Mouse (Mus musculus): ENCODE results near the gene 1700057G04Rik. TPM values are rescaled to one million over a fixed set of nuclear protein-coding genes. Genes with fewer than 3 reads are reported as not detected.
A peak's percentile ranks its signal among the peaks of the same experiment; 100 is the strongest.

1700057G04Rik gene
- polyA plus RNA-seq, 1 experiment from 2014 or later = not detected

- Histone ChIP-seq H3K36me3 (ENCODE audit: control insufficient read depth, insufficient read depth, low read length) (no peaks in the 10 kb centered on the region), H3K27ac (ENCODE audit: low read length) (no peak overlapping the region), H3K27me3 (ENCODE audit: control insufficient read depth, insufficient read depth, low read length) (no peaks in the 10 kb centered on the region), H3K4me1 (ENCODE audit: control insufficient read depth, insufficient read depth, low read length) (0 out of 2 replicates have a peak, but pooled peaks cover 5% of the 10 kb centered on the region), H3K4me2 (ENCODE audit: low read depth, low read length) (no peak overlapping the region), H3K9me3 (replicated peaks; ENCODE audit: control insufficient read depth, low read length) (no peaks in the 10 kb centered on the region), H3K9ac (ENCODE audit: low read length) (no peak overlapping the region), H3K4me3 (replicated peaks; ENCODE audit: low read length) (no peak overlapping the region)
- 0 out of 2 replicates have a peak, but pooled peaks have one; percentile 33 for ATAC-seq (ENCODE audit: insufficient read depth, low FRiP score)
- 50% methylated on average over 6 of the region's 6 CpGs for WGBS
Measured at GRCm38 (mm10) chr9:92273956-92274762, 35.0 kb upstream of the 1700057G04Rik start.

GRCm38 (mm10) chr9:92275486-92276207 lies 33.5 kb upstream of the 1700057G04Rik start, which contains the start of gene Plscr2:
Plscr2 (plus strand) TSS chr9:92275602.
- H3K27ac ChIP-seq (ENCODE audit: low read length) = no peak within 1 kb of the TSS
- H3K9ac ChIP-seq (ENCODE audit: low read length) = no peak within 1 kb of the TSS
- H3K4me1 ChIP-seq (ENCODE audit: control insufficient read depth, insufficient read depth, low read length) = 0 out of 2 replicates have a peak, but pooled peaks cover 5% of the 10 kb centered on the region
- H3K36me3 ChIP-seq (ENCODE audit: control insufficient read depth, insufficient read depth, low read length) = no peaks in the 10 kb centered on the region
- H3K4me2 ChIP-seq (ENCODE audit: low read depth, low read length) = no peak within 1 kb of the TSS
- H3K9me3 ChIP-seq (replicated peaks; ENCODE audit: control insufficient read depth, low read length) = no peaks in the 10 kb centered on the region
- no peak within 1 kb of the TSS for H3K4me3 ChIP-seq (replicated peaks; ENCODE audit: low read length)
- ATAC-seq (ENCODE audit: insufficient read depth, low FRiP score) = no peak
- WGBS = 53% methylated on average over 9 of the region's 9 CpGs
- H3K27me3 ChIP-seq (ENCODE audit: control insufficient read depth, insufficient read depth, low read length) = no peaks in the 10 kb centered on the region

- H3K9ac ChIP-seq (ENCODE audit: low read length) = no peak overlapping the region
- no peaks in the 10 kb centered on the region for H3K27me3 ChIP-seq (ENCODE audit: control insufficient read depth, insufficient read depth, low read length)
- H3K27ac ChIP-seq (ENCODE audit: low read length) = no peak overlapping the region
- no peaks in the 10 kb centered on the region for H3K9me3 ChIP-seq (replicated peaks; ENCODE audit: control insufficient read depth, low read length)
- 54% methylated on average over 7 of the region's 7 CpGs for WGBS
- no peak for ATAC-seq (ENCODE audit: insufficient read depth, low FRiP score)
- no peak overlapping the region for H3K4me3 ChIP-seq (replicated peaks; ENCODE audit: low read length)
- H3K36me3 ChIP-seq (ENCODE audit: control insufficient read depth, insufficient read depth, low read length) = no peaks in the 10 kb centered on the region
- no peak overlapping the region for H3K4me2 ChIP-seq (ENCODE audit: low read depth, low read length)
- H3K4me1 ChIP-seq (ENCODE audit: control insufficient read depth, insufficient read depth, low read length) = 0 out of 2 replicates have a peak, but pooled peaks cover 5% of the 10 kb centered on the region
Measured at GRCm38 (mm10) chr9:92276360-92276759, 32.8 kb upstream of the 1700057G04Rik start.

- 89% methylated on average over 1 of the region's 1 CpGs for WGBS
- no peak overlapping the region for H3K4me2 ChIP-seq (ENCODE audit: low read depth, low read length)
- H3K27me3 ChIP-seq (ENCODE audit: control insufficient read depth, insufficient read depth, low read length) = no peaks in the 10 kb centered on the region
- H3K4me3 ChIP-seq (replicated peaks; ENCODE audit: low read length) = no peak overlapping the region
- no peak overlapping the region for H3K27ac ChIP-seq (ENCODE audit: low read length)
- H3K9ac ChIP-seq (ENCODE audit: low read length) = no peak overlapping the region
- ATAC-seq (ENCODE audit: insufficient read depth, low FRiP score) = no peak
- H3K36me3 ChIP-seq (ENCODE audit: control insufficient read depth, insufficient read depth, low read length) = no peaks in the 10 kb centered on the region
- no peaks in the 10 kb centered on the region for H3K4me1 ChIP-seq (ENCODE audit: control insufficient read depth, insufficient read depth, low read length)
- H3K9me3 ChIP-seq (replicated peaks; ENCODE audit: control insufficient read depth, low read length) = no peaks in the 10 kb centered on the region
Measured at GRCm38 (mm10) chr9:92280048-92280447, 29.1 kb upstream of the 1700057G04Rik start.

- H3K27me3 ChIP-seq (ENCODE audit: control insufficient read depth, insufficient read depth, low read length) = no peaks in the 10 kb centered on the region
- H3K4me2 ChIP-seq (ENCODE audit: low read depth, low read length) = no peak overlapping the region
- no peaks in the 10 kb centered on the region for H3K9me3 ChIP-seq (replicated peaks; ENCODE audit: control insufficient read depth, low read length)
- no peak overlapping the region for H3K9ac ChIP-seq (ENCODE audit: low read length)
- no peak for ATAC-seq (ENCODE audit: insufficient read depth, low FRiP score)
- H3K4me1 ChIP-seq (ENCODE audit: control insufficient read depth, insufficient read depth, low read length) = no peaks in the 10 kb centered on the region
- no peak overlapping the region for H3K27ac ChIP-seq (ENCODE audit: low read length)
- WGBS = 51% methylated on average over 7 of the region's 7 CpGs
- no peak overlapping the region for H3K4me3 ChIP-seq (replicated peaks; ENCODE audit: low read length)
- no peaks in the 10 kb centered on the region for H3K36me3 ChIP-seq (ENCODE audit: control insufficient read depth, insufficient read depth, low read length)
Measured at GRCm38 (mm10) chr9:92282563-92283171, 26.5 kb upstream of the 1700057G04Rik start.

GRCm38 (mm10) chr9:92289675-92290074 lies 19.5 kb upstream of the 1700057G04Rik start:
- H3K9ac ChIP-seq (ENCODE audit: low read length) = no peak overlapping the region
- 58% methylated on average over 3 of the region's 3 CpGs for WGBS
- H3K4me2 ChIP-seq (ENCODE audit: low read depth, low read length) = no peak overlapping the region
- H3K27ac ChIP-seq (ENCODE audit: low read length) = no peak overlapping the region
- H3K9me3 ChIP-seq (replicated peaks; ENCODE audit: control insufficient read depth, low read length) = no peaks in the 10 kb centered on the region
- H3K4me1 ChIP-seq (ENCODE audit: control insufficient read depth, insufficient read depth, low read length) = no peaks in the 10 kb centered on the region
- H3K27me3 ChIP-seq (ENCODE audit: control insufficient read depth, insufficient read depth, low read length) = no peaks in the 10 kb centered on the region
- H3K4me3 ChIP-seq (replicated peaks; ENCODE audit: low read length) = no peak overlapping the region
- H3K36me3 ChIP-seq (ENCODE audit: control insufficient read depth, insufficient read depth, low read length) = no peaks in the 10 kb centered on the region
- ATAC-seq (ENCODE audit: insufficient read depth, low FRiP score) = no peak

- no peak overlapping the region for H3K27ac ChIP-seq (ENCODE audit: low read length)
- WGBS = 79% methylated on average over 2 of the region's 2 CpGs
- no peaks in the 10 kb centered on the region for H3K9me3 ChIP-seq (replicated peaks; ENCODE audit: control insufficient read depth, low read length)
- H3K4me3 ChIP-seq (replicated peaks; ENCODE audit: low read length) = no peak overlapping the region
- H3K4me2 ChIP-seq (ENCODE audit: low read depth, low read length) = no peak overlapping the region
- H3K36me3 ChIP-seq (ENCODE audit: control insufficient read depth, insufficient read depth, low read length) = no peaks in the 10 kb centered on the region
- H3K9ac ChIP-seq (ENCODE audit: low read length) = no peak overlapping the region
- no peak for ATAC-seq (ENCODE audit: insufficient read depth, low FRiP score)
- H3K27me3 ChIP-seq (ENCODE audit: control insufficient read depth, insufficient read depth, low read length) = no peaks in the 10 kb centered on the region
- no peaks in the 10 kb centered on the region for H3K4me1 ChIP-seq (ENCODE audit: control insufficient read depth, insufficient read depth, low read length)
Measured at GRCm38 (mm10) chr9:92292169-92292568, 17.0 kb upstream of the 1700057G04Rik start.

GRCm38 (mm10) chr9:92292922-92293321 lies 16.3 kb upstream of the 1700057G04Rik start:
- 53% methylated on average over 3 of the region's 3 CpGs for WGBS
- H3K4me1 ChIP-seq (ENCODE audit: control insufficient read depth, insufficient read depth, low read length) = no peaks in the 10 kb centered on the region
- no peak overlapping the region for H3K9ac ChIP-seq (ENCODE audit: low read length)
- H3K27ac ChIP-seq (ENCODE audit: low read length) = no peak overlapping the region
- no peaks in the 10 kb centered on the region for H3K27me3 ChIP-seq (ENCODE audit: control insufficient read depth, insufficient read depth, low read length)
- H3K4me3 ChIP-seq (replicated peaks; ENCODE audit: low read length) = no peak overlapping the region
- H3K9me3 ChIP-seq (replicated peaks; ENCODE audit: control insufficient read depth, low read length) = no peaks in the 10 kb centered on the region
- H3K36me3 ChIP-seq (ENCODE audit: control insufficient read depth, insufficient read depth, low read length) = no peaks in the 10 kb centered on the region
- H3K4me2 ChIP-seq (ENCODE audit: low read depth, low read length) = no peak overlapping the region
- no peak for ATAC-seq (ENCODE audit: insufficient read depth, low FRiP score)
